Mouse (Mus musculus): ENCODE measurements around the gene Rcan3.

Rcan3 gene

GRCm38 (mm10) chr4:135433443-135434394 lies at the start of gene Rcan3:
Rcan3 (minus strand) TSS chr4:135433853.
- peak; percentile 90 for DNase-seq (ENCODE audit: low read depth)

- DNase-seq (ENCODE audit: low read depth) = no peak
Observed at GRCm38 (mm10) chr4:135480370-135480769, 46.7 kb upstream of the Rcan3 start.

- no peak for DNase-seq (ENCODE audit: low read depth)
Observed at GRCm38 (mm10) chr4:135477851-135478250, 44.2 kb upstream of the Rcan3 start.

GRCm38 (mm10) chr4:135463406-135463805 lies 29.8 kb upstream of the Rcan3 start:
- no peak for DNase-seq (ENCODE audit: low read depth)

GRCm38 (mm10) chr4:135453572-135453971 lies 19.9 kb upstream of the Rcan3 start:
- no peak for DNase-seq (ENCODE audit: low read depth)

GRCm38 (mm10) chr4:135453164-135453563 lies 19.5 kb upstream of the Rcan3 start:
- no peak for DNase-seq (ENCODE audit: low read depth)

GRCm38 (mm10) chr4:135451360-135452015 lies 17.8 kb upstream of the Rcan3 start:
- no peak for DNase-seq (ENCODE audit: low read depth)

GRCm38 (mm10) chr4:135442473-135442872 lies 8.8 kb upstream of the Rcan3 start:
- DNase-seq (ENCODE audit: low read depth) = no peak

GRCm38 (mm10) chr4:135439904-135440522 lies 6.4 kb upstream of the Rcan3 start:
- DNase-seq (ENCODE audit: low read depth) = peak; percentile 94

- DNase-seq (ENCODE audit: low read depth) = peak; percentile 97
Observed at GRCm38 (mm10) chr4:135439188-135439647, 5.6 kb upstream of the Rcan3 start.

GRCm38 (mm10) chr4:135437924-135438323 lies 4.3 kb upstream of the Rcan3 start:
- peak; percentile 65 for DNase-seq (ENCODE audit: low read depth)

GRCm38 (mm10) chr4:135436291-135436690 lies 2.6 kb upstream of the Rcan3 start:
- DNase-seq (ENCODE audit: low read depth) = peak; percentile 47

- no peak for DNase-seq (ENCODE audit: low read depth)
Observed at GRCm38 (mm10) chr4:135434395-135434789, 739 bp upstream of the Rcan3 start.

GRCm38 (mm10) chr4:135433086-135433442 lies 589 bp downstream of the Rcan3 start:
- no peak for DNase-seq (ENCODE audit: low read depth)

GRCm38 (mm10) chr4:135429990-135430760 lies 3.5 kb downstream of the Rcan3 start:
- no peak for DNase-seq (ENCODE audit: low read depth)

- no peak for DNase-seq (ENCODE audit: low read depth)
Observed at GRCm38 (mm10) chr4:135429383-135429782, 4.3 kb downstream of the Rcan3 start.

GRCm38 (mm10) chr4:135426587-135426986 lies 7.1 kb downstream of the Rcan3 start:
- no peak for DNase-seq (ENCODE audit: low read depth)

- DNase-seq (ENCODE audit: low read depth) = no peak
Observed at GRCm38 (mm10) chr4:135425625-135426024, 8.0 kb downstream of the Rcan3 start.

- DNase-seq (ENCODE audit: low read depth) = no peak
Observed at GRCm38 (mm10) chr4:135420961-135421360, 12.7 kb downstream of the Rcan3 start.

- DNase-seq (ENCODE audit: low read depth) = no peak
Observed at GRCm38 (mm10) chr4:135420416-135420815, 13.2 kb downstream of the Rcan3 start.

- no peak for DNase-seq (ENCODE audit: low read depth)
Observed at GRCm38 (mm10) chr4:135419996-135420395, 13.7 kb downstream of the Rcan3 start.

- DNase-seq (ENCODE audit: low read depth) = peak; percentile 37
Observed at GRCm38 (mm10) chr4:135416367-135416766, 17.3 kb downstream of the Rcan3 start.
